Mouse (Mus musculus) olfactory bulb, adult 2 months (tissue): ENCODE results near the gene Abca12. TPM values are rescaled to one million over a fixed set of nuclear protein-coding genes. Genes with fewer than 3 reads are reported as not detected.

Source experiments
- H3K27ac ChIP-seq: fragments of 200-500 bp; 2 replicates; pipeline ENCODE4 v1.5.1; 2012; ENCODE audit warnings: low read depth, low read length; ENCODE audit not compliant: insufficient read depth
- H3K4me1 ChIP-seq: fragments of 200-500 bp; 2 replicates; pipeline ENCODE4 v1.6.1; 2012; ENCODE audit warnings: low read length; ENCODE audit not compliant: control insufficient read depth, insufficient read depth
- H3K4me3 ChIP-seq: fragments of 200-500 bp; 2 replicates; pipeline ENCODE4 v1.5.1; 2012; ENCODE audit warnings: mild to moderate bottlenecking, low read depth, low read length, moderate library complexity; ENCODE audit not compliant: insufficient read depth
- CTCF ChIP-seq: fragments of 200-500 bp; IDR thresholded peaks from 2 replicates; pipeline ENCODE4 v1.5.1; 2012; ENCODE audit warnings: low read depth, mild to moderate bottlenecking, low read length, moderate library complexity; ENCODE audit not compliant: insufficient read depth
- POLR2A ChIP-seq: fragments of 200-500 bp; IDR thresholded peaks from 2 replicates; pipeline ENCODE4 v1.6.1; 2012; ENCODE audit warnings: mild to moderate bottlenecking, low read depth, low read length, moderate library complexity; ENCODE audit not compliant: insufficient read depth
- WGBS: fragments of 180-500 bp; shearing (Covaris S2); methylation state at CpG from one replicate; pipeline ENCODE4 v1.1.7; 2018; 5-methylcytosine and 5-hydroxymethylcytosine counted together
- polyA plus RNA-seq: library from polyadenylated mRNA; stranded (reverse); fragments of >200 nt; gene quantifications from 2 replicates; pipeline ENCODE4 v1.2.4, GENCODE M21; 2012; ENCODE audit warnings: low replicate concordance; ENCODE audit not compliant: missing spikeins, insufficient read depth, insufficient read length

Abca12 gene
- polyA plus RNA-seq, 1 experiment: not detected

DNA sequence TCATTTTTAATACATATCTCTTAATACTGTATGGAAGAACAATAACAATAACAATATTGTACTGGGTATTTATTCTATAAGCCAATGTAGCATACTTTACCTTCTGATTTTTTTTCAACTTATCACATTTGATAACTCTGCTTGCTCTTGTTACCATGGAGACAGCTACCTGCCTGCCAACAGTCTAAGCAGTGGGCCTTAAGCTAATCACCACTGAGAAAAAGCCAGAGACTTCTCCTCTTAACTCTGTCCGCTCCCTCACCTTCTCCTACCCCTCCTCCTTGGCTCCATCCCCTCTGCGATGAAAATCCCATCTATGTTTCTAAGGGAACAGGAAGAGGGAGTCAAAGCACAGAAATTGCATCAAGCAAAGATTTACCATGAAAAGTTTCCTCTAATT, 118.1 kb downstream of the Abca12 start:
- no peak for TF ChIP-seq CTCF
- WGBS: 53% methylated on average over 2 of the region's 2 CpGs
- H3K4me1 ChIP-seq: no peaks in the 10 kb centered on the region

DNA sequence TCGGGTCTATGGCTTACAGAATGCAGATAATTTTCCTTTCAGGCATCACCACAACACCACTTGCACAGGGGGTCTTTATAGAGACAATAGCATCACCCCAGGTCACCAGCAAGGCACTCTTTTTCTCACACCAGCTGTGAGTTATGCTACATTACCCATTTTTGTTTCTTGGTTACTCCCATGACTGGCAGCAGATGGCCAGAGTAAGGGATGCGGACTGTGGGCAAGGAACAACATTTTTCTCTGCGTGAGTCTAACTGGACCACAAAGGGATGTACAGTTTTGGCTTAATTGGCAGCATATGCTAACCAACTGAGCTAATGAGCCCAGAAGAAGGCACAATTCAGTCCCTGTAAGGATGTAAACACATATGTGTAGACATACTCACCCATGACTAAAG, 122.8 kb downstream of the Abca12 start:
- TF ChIP-seq CTCF: no peak
- TF ChIP-seq POLR2A: no peak
- 66% methylated on average over 3 of the region's 3 CpGs for WGBS
- H3K4me3 ChIP-seq: no peak overlapping the region
- H3K27ac ChIP-seq: no peak overlapping the region
- H3K4me1 ChIP-seq: no peaks in the 10 kb centered on the region

More for the DNA sequence above, 118.1 kb downstream of the Abca12 start:
- H3K27ac ChIP-seq: no peak overlapping the region
- no peak overlapping the region for H3K4me3 ChIP-seq

DNA sequence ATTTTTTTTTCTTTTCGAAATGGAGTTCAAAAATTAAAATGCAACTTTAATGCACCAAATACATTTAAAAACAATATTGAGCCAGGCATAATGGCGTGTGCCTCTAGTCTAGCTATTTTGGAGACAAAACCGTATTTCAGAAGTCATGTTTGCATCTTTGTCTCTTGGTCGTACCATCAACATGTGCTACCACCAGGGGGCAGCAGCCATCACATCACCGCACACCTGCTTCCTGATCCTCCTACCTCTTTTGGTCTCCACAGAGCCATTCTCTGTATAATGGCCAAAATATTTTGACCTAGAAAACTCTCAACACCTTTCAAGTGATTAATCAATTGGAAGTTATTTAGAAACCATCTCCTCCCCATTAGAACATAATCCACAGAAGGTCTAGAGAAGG, 125.2 kb downstream of the Abca12 start:
- Histone ChIP-seq H3K27ac (no peak overlapping the region), H3K4me1 (no peaks in the 10 kb centered on the region), H3K4me3 (no peak overlapping the region)
- TF ChIP-seq POLR2A: no peak
- WGBS: 34% methylated on average over 5 of the region's 5 CpGs

DNA sequence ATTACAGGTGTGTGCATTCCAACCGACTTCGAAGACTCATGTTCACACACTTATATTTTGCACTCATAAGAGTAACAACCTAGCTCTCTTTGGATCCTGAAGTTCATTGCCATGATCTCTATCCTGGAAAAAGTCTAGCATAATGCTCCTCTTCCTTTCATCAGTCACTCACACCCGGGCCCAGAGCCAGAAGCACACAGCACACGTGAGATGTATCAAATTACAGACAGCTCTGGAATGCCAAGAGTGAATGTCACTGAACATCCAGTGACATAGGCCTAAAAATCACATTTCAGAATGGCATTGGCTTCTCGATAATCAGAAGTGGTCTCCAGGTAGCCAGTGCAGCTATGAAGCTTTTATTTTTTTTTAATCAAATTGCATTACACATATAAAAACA, 137.8 kb downstream of the Abca12 start:
- Histone ChIP-seq H3K4me1 (no peaks in the 10 kb centered on the region; the same call in 1 of the 2 replicates), H3K27ac (no peak overlapping the region), H3K4me3 (no peak overlapping the region)
- WGBS: 73% methylated on average over 5 of the region's 5 CpGs
- no peak for TF ChIP-seq CTCF

DNA sequence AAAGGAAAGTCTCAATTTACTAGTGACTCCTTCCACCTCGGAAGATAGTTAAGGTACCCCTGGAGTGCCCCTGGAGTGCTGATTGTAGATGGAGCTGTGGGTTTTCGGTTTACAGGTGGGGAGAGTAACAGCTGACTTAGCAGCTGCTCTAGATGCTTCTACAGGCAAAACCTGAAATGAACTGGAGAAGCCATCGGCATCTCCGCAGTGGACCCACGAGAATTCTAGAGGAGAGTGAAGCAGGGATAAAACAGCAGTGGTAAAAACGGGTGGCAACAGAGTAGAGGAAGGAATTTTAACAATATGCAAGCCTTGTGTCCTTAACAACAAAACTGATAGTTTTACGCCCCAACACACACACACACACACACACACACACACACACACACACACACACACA, 142.2 kb downstream of the Abca12 start:
- TF ChIP-seq POLR2A (no peak), CTCF (no peak)
- Histone ChIP-seq H3K4me1 (no peaks in the 10 kb centered on the region; the same call in 1 of the 2 replicates), H3K27ac (no peak overlapping the region), H3K4me3 (no peak overlapping the region)
- WGBS: 45% methylated on average over 7 of the region's 7 CpGs

DNA sequence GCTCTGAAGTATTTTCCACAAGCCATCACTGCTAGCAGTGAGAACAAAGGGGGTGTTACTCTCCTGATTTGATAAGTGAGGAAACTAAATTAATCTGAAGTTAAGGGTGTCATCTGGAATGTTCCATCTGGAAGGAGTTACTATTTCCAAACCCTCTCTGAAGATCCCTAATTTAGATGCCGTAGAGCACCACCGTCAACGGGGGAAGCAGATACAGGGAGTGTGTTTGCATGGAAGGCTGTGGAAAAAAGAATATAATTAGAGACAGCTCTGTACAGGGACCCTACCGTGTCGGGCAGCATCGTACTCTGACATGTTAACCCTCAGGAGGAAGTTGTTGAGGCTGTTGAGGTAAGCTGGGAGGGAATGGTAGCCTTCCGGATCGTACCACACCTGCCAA, 142.6 kb downstream of the Abca12 start:
- no peaks in the 10 kb centered on the region; the same call in 1 of the 2 replicates for H3K4me1 ChIP-seq
- WGBS: 28% methylated on average over 8 of the region's 8 CpGs
- TF ChIP-seq CTCF (no peak), POLR2A (no peak)
- H3K27ac ChIP-seq: no peak overlapping the region
- no peak overlapping the region for H3K4me3 ChIP-seq

DNA sequence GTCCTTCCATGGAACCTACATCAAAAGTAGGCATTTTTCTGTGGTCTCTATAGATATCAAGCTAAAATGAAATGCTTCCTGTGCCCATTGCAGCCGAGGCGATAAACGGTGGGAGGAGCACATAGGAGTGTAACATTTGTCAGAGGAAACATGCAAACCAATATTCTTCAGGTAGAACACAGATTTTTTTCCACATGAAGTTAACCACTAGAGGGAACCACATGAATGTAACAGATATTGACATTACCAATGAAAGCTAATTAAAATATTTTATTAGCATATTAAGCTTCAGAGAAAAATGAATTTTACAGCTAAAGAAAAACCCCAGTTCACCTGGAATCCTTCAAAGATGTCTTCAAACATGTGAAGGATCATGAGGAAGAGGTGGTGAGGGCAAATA, 144.6 kb downstream of the Abca12 start:
- no peaks in the 10 kb centered on the region; the same call in 1 of the 2 replicates for H3K4me1 ChIP-seq
- H3K27ac ChIP-seq: no peak overlapping the region
- WGBS: 94% methylated on average over 3 of the region's 3 CpGs
- no peak for TF ChIP-seq CTCF
- TF ChIP-seq POLR2A: no peak
- H3K4me3 ChIP-seq: no peak overlapping the region

DNA sequence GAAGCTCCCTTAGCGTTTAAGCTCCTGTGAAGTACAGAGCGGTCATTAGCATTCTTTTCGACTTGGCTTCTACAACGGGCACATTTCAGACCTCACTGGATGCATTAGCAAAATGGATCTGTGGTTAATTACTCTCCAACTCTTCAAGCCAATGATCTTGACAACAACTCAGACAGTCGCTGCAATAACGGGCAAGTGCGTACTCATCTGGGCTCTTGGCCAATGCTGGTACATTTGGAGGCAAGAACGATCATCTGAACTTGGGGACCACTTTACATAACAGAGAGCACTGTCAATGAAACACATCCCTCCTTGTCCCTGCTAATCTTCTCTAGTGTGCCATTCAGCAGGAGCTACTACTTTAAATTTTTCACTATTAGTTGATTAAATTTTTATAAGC, 148.1 kb downstream of the Abca12 start:
- TF ChIP-seq POLR2A (no peak), CTCF (no peak)
- WGBS: 57% methylated on average over 8 of the region's 8 CpGs
- H3K27ac ChIP-seq: no peak overlapping the region

DNA sequence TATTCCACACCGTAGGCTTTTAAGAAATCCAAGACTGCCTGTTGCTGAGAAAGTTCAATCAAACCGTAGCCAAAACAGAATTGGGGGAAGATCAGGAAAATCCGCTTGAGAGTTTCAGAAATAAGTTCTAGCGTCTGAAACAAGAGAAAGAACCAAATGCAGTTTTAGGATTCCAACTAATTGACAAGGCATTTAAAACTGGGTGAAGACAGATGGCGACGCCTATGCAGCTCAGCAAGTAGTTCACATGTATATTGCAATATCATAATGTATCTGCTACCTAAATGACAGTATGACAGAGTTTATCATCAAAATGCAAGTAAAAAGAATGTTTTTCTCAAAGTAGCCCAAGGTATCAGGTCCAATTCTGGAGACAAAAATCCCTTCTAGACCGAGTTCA, 151.2 kb downstream of the Abca12 start:
- Histone ChIP-seq H3K4me3 (no peak overlapping the region), H3K27ac (no peak overlapping the region), H3K4me1 (no peaks in the 10 kb centered on the region)
- WGBS: 96% methylated on average over 7 of the region's 7 CpGs
- no peak for TF ChIP-seq POLR2A
- TF ChIP-seq CTCF: no peak

More for the DNA sequence above, 148.1 kb downstream of the Abca12 start:
- no peaks in the 10 kb centered on the region for H3K4me1 ChIP-seq
- H3K4me3 ChIP-seq: no peak overlapping the region

GRCm38 (mm10) chr1:71244647-71245046, 170.1 kb downstream of the Abca12 start:
- WGBS: 75% methylated on average over 3 of the region's 3 CpGs
- Histone ChIP-seq H3K4me3 (no peak overlapping the region), H3K27ac (no peak overlapping the region), H3K4me1 (no peaks in the 10 kb centered on the region)
- TF ChIP-seq CTCF (no peak), POLR2A (no peak)

DNA sequence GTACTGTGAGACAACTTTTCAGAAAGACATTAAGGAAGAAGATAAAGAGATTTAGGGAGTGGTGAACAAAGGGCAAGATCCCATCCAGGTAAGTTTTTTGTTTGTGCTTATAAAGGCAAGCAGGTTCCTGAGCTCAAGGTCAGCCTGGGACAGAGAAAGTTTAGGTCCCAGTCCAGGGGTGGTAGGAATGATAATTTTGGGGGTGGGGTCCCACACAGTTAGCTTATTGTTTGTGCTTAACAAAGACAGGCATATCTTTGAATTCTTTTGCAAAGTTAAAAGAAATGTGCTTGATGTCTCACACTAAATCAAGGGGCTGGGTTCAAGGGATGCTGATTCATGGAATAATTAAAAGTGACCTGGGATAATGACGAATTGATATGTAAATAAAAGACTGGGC, 173.3 kb downstream of the Abca12 start:
- 91% methylated on average over 1 of the region's 1 CpGs for WGBS
- Histone ChIP-seq H3K4me1 (no peaks in the 10 kb centered on the region), H3K4me3 (no peak overlapping the region), H3K27ac (no peak overlapping the region)
- no peak for TF ChIP-seq CTCF
- no peak for TF ChIP-seq POLR2A
